Mouse (Mus musculus): Measurements from ENCODE around the gene Islr.

DNA sequence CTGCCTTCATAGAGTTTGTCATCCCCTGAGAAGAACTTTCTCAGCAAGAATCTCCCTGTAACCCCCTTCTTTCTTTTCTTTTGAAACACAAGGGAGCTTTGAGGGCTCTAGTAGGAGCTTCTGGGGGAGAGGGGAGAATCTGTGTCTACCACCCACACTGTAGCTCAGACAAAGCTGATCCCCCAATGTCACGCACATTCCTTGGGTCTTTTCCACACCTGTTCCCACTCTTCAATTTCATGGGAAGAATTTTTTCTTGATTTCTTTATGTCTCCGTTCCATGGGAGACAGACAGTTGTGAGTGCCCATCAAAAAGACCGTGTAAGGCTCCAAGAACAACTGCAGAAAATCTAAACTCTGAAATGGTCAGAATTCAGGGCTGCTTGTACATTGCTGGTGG is 35.2 kb downstream of the Islr start:
- TF ChIP-seq CTCF (IDR thresholded peaks at IDR 0.05; ENCODE audit: low read depth, low read length) (no peak), GATA1 (IDR thresholded peaks at IDR 0.05; ENCODE audit: borderline replicate concordance, low read length) (no peak), TAL1 (conservative IDR thresholded peaks at IDR 0.05; ENCODE audit: low read depth, low read length) (no peak), POLR2AphosphoS5 (IDR thresholded peaks at IDR 0.05; ENCODE audit: insufficient replicate concordance, low read depth, low read length) (no peak)
